Mouse (Mus musculus) 3T3-L1 (cell line): ENCODE data around the gene Olfr1495.
"Not testable (repeated sequence)": the region's sequence is repeated elsewhere in the genome, so short reads cannot be mapped to it uniquely, and the experiment has no call there.

Source experiments
- DNase-seq: peaks from one replicate; pipeline ENCODE4 v3.0.0-alpha.2; 2015; ENCODE audit warnings: low read depth, low spot score

The Olfr1495 gene

DNA sequence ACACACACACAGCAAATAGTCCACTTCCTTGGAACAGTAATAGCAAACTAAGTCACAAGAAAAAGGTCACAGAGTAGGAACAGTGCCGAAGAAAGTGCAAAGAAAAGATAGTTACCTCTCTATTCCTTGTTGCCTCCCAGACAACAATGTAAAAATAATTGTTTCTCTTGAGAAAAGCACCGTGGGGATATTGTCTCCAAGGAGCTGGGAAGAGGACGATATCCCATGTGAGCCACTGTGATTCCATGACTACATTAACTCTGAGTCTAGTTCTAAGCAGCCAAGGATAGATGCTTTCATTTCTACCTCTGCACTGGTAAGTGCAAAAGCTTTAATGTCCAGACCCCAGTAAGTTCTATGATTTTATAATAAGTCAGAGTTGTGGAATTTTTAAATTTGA lies at the start of gene Olfr1495:
Gene Olfr1495, plus strand, starts transcription at position 301 of the 400 bp plus-strand sequence.
- no peak for DNase-seq

DNA sequence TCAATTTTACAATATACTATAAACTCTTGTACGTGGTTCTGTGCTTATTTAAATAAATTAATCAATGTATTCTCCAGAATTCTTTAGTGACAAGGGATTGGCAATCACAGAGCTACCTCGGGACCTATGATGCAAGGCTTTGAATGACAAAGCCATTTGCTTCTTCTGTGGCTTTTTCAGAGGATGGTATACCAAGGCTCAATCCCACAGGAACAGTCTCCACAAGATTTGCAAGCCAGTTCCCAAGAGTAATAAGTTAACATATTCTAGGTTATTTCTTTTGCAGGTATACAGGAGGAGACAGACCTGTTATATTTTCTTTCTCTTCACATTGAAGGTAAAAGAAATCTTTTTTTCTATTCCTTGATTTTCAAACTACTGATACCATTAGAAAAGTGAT lies 41.4 kb upstream of the Olfr1495 start, which contains the start of gene Olfr1493-ps1:
Gene Olfr1493-ps1, plus strand, starts transcription at position 301 of the 400 bp plus-strand sequence.
- DNase-seq = no peak

DNA sequence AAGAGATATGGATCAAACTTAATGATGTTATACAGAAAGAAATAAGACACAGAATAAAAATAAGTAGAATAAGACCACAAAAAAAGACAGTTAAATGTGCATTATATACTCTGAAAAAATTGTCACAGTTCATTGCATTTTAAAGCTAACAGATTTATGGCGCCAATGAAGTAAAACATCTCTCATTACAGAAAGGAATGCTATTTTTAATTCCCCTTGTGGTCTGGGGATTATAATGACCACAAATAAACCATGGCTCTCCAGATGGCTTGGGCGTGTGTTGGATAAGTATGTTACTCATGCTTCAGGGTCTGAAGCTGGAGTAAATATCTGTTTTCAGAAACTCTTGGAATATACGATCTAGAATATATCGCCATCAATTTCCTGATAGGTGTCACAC lies 25.0 kb upstream of the Olfr1495 start, which contains the start of gene Olfr1494:
Gene Olfr1494, plus strand, starts transcription at position 301 of the 400 bp plus-strand sequence.
- DNase-seq = no peak

DNA sequence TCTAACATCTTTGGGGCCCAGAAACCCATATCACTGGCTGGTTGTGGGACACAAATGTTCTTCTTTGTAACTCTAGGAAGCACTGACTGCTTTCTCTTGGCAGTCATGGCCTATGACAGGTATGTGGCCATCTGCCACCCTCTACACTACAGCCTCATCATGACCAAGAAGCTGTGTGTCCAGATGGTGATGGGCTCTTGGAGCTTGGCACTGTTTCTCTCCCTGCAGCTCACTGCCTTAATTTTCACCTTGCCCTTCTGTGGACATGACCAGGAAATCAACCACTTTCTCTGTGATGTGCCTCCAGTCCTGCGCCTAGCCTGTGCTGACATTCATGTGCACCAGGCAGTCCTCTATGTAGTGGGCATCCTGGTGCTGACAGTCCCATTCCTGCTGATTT lies 15.0 kb upstream of the Olfr1495 start:
- DNase-seq = no peak

DNA sequence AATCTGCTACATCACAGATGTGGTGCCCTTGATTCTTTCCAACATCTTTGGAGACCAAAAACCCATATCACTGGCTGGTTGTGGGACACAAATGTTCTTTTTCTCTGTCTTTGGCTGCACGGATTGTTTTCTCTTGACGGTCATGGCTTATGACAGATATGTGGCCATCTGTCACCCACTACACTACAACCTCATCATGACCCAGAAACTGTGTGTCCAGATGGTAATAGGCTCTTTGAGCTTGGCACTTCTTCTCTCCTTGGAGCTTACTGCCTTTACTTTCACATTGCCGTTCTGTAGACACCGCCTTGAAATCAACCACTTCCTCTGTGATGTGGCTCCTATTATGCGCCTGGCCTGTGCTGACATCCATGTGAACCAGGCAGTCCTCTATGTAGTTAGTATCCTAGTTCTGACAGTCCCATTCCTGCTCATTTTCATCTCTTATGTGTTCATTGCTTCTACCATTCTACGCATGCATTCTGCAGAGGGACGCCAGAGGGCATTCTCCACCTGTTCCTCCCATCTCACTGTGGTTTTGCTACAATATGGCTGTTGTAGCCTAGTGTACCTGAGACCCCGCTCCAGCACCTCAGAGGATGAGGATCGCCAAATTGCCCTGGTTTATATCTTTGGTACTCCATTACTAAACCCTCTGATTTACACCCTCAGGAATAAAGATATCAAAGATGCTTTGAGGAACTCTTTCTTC lies 4.3 kb downstream of the Olfr1495 start:
- no peak for DNase-seq

DNA sequence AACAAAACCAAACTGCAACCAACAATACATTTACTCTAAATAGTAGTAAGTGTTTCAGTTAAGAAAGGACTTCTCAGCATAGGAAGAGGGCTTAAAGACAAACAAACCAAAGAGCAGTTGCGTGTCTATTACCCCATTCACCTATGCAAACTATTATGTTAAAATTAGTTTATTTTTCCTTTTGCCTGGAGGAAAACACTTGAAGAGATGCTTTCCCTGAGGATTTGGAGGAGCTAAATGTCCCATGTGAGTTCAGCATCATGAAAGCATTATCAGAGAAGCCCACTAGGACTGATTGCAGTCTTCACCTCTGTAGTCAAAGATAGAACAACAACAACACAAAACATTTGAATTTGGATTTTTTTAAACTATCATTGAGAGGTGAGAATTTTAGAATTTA lies 13.2 kb downstream of the Olfr1495 start, which contains the start of gene Olfr1496:
Gene Olfr1496, plus strand, starts transcription at position 301 of the 400 bp plus-strand sequence.
- DNase-seq = no peak

DNA sequence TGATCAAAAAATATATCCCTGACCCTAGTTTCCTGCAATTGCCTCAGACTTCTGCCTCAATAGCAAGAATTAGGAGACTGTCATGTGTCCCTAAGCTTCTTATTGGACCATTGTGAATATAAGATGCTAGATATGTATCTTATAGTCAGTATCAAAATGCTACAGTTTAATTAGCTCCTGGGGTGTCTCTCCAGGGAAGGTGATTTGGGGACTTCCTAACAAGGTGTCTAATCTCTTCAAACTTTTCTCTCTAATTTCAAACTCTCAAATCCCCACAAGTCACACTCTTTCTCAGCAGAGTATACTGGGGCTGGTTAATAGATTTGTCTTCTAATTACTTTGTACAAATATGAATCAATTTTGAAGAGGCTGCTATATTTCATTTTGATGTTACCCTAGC lies 33.7 kb downstream of the Olfr1495 start, which contains the start of gene Olfr1497:
Gene Olfr1497, minus strand, starts transcription at position 101 of the 400 bp plus-strand sequence.
- no peak for DNase-seq

DNA sequence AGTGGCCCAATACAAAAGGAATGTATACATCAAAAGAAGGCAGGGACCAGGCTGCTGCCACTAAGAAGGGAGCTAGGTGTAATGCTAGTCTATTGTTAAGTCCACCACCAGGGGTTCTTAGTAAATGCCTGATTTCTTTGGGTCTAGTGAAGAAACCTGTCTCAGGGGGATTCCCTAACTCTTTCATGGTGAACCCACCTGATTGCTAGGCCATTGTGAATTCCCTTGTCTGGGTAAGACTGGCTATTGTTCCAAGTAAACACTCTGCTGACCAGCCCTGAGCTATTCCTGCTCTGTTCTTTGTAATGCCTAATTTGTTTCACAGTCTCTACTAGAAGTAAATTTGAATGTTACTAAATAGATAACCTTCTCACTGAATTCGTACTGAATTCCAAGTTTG lies 41.1 kb downstream of the Olfr1495 start:
- not testable (repeated sequence) for DNase-seq

DNA sequence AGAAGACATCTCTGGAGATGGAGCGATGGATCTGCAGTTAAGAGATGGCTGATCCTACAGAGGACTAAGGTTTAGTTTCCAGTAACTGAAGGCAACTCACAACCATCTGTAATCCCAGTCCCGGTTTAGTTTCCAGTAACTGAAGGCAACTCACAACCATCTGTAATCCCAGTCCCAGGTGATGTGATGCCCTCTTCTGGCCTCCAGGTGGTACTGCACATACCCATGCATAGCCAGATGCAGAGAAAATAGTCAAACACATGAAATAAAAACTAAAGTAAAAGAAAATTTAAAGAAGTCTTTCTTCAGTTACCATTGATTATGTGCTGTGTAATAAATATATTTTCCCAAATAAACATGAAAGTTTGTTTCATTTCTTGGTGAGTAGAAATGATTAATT lies 48.4 kb downstream of the Olfr1495 start:
- DNase-seq = peak; percentile 8

DNA sequence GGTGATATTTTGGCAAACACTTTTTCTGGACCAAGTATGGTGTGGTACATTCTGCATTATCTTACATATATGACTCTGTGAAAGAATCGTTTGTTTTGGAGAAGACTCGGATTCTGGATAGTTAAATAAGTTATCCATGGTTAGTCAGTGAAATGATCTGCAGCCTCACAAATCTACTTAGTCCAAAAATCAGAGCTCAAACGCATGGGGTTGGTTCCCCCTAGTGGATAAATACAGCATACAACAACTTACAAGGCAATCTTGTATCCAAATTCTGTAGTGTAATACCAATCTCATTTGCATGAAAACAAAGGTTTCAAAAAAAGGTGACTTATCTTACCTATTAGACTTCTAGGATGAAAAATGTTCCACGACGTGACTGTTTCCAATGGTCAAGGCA lies 54.4 kb downstream of the Olfr1495 start:
- DNase-seq = peak; percentile 63

DNA sequence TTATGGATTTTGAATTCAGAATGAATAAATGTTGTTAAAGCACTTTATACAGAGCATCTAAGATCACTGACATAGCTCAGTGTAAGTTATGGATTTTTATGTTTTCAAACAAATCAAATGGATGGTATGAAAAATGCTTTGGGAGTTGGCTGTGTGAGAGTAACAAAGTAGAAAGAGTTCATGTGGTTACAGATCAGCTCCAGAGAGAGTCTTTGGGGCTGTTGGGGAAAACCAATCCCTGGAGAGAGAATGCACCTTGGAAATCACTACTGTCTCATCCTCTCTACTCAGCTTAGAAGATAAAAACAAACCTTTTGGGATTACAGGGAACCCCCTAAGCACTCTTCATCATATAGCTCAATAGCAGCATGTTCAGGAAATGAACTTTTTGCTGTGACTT lies 54.9 kb downstream of the Olfr1495 start, which contains the start of gene Olfr1499:
Gene Olfr1499, minus strand, starts transcription at position 101 of the 400 bp plus-strand sequence.
- no peak for DNase-seq
